Mouse (Mus musculus) adrenal gland, postnatal 14 days (tissue): ENCODE measurements around the gene Ampd1. TPM values are rescaled to one million over a fixed set of nuclear protein-coding genes. Genes with fewer than 3 reads are reported as not detected.

Experiments
- DNase-seq: peaks from one replicate; pipeline ENCODE4 v3.0.0; 2021; ENCODE audit warnings: mixed read lengths
- long read RNA-seq, 2 experiments: library from polyadenylated mRNA; stranded (forward); transcript quantifications; one replicate each; pipeline ENCODE4 v2.0.0; 2021
- total RNA-seq: library from RNA; stranded (reverse); gene quantifications from 2 replicates; pipeline ENCODE4 v1.2.3, GENCODE M21; 2021

Gene Ampd1
- total RNA-seq, result 0.56 TPM in 1 of 2 replicates, not detected in the other
- long read RNA-seq, experiment 1, result 0 reads
- long read RNA-seq, experiment 2, result 0 reads

DNA sequence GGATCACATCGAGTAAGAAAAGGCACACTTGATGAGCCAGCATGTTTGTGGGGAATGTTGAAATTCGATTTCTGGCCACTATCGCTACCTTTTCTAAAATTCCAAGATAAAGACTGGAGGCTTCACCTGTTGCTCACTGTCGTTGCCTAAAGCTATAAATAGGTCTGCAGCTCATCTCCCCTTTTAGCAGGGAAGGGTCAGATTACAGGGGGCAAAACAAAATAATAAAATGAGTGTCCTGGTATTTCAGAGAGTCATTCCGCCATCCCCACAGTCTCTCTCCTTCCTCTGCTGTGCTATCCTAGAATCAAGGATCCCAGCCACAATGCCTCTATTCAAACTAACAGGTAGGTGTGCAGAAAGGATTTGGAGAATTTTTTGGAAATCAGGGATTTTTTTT lies at the start of gene Ampd1:
TSS of gene Ampd1 (plus strand) at position 244 of the 400 bp plus-strand sequence.
- DNase-seq, result no peak

GRCm38 (mm10) chr3:103026174-103026573 lies 47.6 kb upstream of the Ampd1 start:
- no peak for DNase-seq

- DNase-seq, result no peak
These were observed 33.5 kb upstream of the Ampd1 start for GRCm38 (mm10) chr3:103040285-103040684.

DNA sequence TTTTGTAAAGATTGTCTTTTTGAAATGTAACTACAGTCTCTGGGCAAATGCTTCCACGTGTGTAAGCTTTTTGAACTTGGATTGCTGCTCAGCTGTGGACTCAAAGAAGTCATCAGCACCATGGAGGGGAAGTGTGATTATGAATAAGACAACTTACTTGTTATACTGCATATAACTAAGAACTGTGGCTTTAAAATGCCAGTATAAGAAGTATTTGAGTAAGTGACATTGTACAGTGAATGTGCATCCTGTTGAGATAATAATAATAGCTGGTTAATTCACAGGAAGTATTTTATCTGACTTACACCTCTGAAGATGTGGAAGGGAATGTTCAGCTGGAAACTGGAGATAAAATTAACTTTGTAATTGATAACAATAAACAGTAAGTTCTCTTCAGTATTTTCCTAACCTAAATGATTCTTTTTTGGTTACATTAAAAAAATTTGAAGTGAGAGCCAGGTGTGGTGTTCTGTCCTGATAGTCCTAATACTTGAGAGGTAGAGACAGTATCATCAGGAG lies 32.9 kb upstream of the Ampd1 start:
- DNase-seq, result no peak

DNA sequence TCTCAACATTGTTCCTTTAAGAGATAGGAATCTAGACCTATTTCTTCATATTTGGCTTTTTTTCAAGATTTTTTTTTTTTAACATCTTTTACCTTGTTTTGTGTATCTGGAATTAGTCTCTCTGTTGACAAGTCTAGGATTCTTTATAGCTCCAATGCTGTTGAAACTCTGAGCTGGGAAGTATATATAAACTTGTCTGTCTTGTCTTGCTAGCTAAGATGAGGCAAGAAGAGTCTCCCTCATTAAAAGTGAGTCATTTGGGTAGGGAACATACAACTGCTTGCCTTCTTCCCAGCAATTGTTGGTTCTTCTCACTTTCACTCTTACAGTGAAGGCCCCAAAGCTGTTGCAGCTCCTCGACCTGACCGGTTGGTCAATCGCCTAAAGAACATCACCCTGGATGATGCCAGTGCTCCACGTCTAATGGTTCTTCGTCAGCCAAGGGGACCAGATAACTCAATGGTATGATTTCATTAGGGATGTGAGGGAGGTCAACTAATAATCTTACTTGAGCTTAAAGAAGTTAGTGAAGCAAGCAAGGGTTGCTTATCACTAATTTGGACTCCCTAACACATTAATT lies 17.7 kb upstream of the Ampd1 start:
- DNase-seq, result no peak

- no peak for DNase-seq
These were observed 16.1 kb upstream of the Ampd1 start for GRCm38 (mm10) chr3:103057752-103058151.

- DNase-seq, result peak; percentile 99
These were observed 15.3 kb upstream of the Ampd1 start, which contains the start of gene Nras for GRCm38 (mm10) chr3:103058207-103059157. Gene Nras (plus strand): TSS chr3:103058285.

DNA sequence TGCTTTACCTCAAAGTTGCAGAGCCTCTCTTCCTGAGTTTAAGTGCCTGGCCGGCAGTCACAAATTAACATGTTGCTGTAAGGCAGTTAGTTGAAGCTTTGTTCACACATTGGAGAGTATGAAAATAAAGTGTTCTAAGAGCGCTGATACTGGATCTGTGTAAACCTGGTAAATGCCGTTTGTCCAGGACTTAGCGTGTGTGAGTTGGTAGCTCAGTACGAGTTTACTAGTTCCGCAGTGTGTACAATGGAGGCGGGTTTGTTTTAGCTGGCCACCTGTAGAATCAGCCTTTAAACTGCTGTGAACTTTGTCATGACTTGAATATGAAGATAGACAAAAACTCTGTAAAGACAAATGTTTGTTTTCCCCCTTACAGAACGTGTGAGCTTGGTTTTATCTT lies 6.9 kb upstream of the Ampd1 start:
- DNase-seq, result no peak

- no peak for DNase-seq
These were observed 4.8 kb upstream of the Ampd1 start for GRCm38 (mm10) chr3:103068971-103069370.

DNA sequence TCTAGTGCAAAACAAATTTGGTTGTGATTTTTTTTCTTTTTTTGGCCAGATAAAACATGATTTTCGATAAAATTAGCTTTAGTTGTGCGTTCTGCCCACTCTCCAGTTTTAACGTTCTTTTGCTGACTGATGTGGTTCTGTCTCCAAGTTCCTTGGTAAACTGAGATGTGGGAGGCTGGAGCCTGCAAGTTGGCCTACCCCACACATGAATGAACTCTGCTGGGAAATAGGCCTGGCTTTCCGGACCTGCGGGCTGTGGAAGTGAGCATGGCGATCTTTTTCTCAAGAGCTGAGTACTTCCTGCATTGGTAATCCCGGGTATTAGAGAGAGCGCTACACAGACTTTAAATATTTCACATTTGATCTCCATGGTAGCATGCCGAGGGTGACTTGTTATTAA lies 2.1 kb downstream of the Ampd1 start:
- no peak for DNase-seq

- no peak for DNase-seq
These were observed 2.7 kb downstream of the Ampd1 start for GRCm38 (mm10) chr3:103076476-103076875.

- DNase-seq, result no peak
These were observed 5.5 kb downstream of the Ampd1 start for GRCm38 (mm10) chr3:103079301-103079700.

- no peak for DNase-seq
These were observed 7.2 kb downstream of the Ampd1 start for GRCm38 (mm10) chr3:103081051-103081450.

DNA sequence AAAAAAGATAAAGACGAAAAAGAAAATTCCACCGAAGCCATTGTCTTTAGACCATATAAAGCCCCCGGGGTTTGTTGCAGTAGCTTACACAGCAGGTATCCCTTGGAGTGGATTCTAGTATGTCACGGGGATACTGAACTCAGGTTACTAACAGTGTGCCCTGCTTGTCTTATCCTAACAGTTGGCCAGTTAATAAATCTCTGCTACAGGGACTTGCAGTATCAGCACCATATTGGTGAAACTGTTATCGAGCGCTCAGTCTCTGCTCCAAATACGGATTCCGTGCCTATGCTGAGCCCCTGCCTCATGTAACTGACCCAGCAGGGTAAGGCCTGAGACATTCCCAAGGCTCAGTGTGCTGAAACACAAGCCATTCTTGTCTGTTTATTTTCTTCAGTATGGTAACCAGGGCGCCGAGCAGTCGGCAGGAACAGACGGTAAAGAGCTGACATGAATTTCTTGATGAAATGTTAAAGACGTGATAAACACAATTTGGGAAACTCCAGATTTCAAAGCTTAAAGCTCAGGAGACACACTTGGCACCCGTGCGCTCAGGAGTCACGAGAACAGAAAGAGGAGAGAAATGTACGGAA lies 8.1 kb downstream of the Ampd1 start:
- DNase-seq, result no peak

DNA sequence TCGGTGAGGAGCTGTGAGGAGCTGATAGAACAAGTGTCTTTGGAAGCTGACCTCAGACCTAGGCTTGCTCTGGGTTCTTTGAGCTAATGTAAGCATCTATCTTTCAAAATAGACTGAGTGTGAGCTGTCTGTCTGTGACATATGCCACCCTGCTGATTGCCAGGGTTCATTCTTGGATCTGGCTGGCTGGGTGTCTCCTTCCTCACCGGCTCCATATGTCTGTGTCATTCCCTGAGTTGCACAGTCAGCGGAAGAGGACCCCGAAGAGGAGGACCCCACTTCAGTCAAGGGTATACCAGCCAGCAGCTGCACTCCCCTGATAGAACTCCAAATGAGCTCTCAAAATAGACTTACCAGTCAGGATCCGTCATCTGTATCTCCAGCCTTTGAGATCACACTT lies 8.9 kb downstream of the Ampd1 start:
- DNase-seq, result no peak

DNA sequence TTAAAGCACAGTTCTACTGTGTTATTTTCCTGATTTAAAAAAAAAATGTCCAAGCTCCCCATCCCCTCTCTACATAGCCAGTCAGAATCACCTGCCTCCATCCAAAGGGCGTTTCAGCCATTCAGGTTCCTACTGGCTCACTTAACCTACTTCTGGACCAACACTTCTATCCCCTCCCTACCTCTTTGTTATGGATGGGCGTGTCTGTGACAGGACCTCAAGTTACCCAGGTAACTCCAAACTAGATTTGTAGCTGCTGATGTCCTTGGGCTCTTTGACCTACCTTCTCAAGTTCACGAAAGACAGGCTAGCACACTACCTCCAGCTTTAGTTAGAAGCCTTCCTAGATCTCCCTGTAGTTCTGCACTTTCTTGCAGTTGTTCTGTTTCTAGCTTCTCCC lies 12.2 kb downstream of the Ampd1 start:
- no peak for DNase-seq

GRCm38 (mm10) chr3:103091753-103092152 lies 17.9 kb downstream of the Ampd1 start:
- no peak for DNase-seq

DNA sequence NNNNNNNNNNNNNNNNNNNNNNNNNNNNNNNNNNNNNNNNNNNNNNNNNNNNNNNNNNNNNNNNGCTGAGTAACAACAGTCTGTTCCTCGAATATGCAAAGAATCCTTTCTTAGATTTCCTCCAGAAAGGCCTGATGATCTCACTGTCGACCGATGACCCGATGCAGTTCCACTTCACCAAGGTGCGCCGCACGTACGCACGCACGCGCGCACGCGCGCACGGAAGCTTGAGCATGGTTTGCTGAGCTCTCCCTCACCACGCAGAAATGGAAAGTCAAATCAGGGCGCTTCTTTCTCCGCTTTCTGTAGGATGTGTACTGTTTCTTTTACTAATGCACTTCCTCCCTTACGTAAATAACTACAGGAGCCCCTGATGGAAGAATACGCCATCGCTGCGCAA lies 24.8 kb downstream of the Ampd1 start:
- no peak for DNase-seq

DNA sequence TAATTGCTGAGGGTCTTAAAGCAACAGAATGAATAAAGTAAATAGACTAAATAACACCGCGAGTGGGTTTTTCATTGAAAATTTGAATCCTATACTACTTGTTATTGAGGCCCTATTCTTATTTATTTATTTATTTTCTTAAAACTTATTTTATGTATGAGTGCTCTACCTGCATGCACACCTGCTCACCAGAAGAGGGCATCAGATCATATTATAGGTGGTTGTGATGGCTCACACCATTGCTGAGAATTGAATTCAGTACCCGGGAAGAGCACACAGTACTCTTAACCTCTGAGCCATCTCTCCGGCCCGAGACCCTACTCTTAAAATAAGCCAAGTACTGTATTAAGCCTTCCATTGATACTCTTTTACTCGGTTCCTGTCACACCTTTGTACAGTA lies 25.9 kb downstream of the Ampd1 start:
- no peak for DNase-seq

DNA sequence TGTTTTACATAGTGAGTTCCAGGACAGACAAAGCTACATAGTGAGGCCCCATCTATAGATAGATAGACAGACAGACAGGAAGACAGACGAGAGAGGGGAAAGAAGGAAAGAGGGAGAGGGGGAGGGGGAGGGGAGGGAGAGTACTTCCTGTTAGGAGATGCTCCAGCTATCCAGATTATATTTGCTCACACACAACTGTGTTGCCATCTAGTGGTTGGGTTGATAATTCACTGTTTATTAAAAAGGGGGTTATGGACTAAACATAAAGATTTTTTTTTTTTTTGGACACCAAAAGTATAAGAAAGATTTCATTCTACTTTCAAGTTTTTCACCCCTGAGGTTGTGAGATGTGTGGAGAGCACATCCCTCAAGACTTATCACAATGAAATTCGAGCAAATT lies 26.9 kb downstream of the Ampd1 start:
- no peak for DNase-seq

GRCm38 (mm10) chr3:103101194-103101593 lies 27.4 kb downstream of the Ampd1 start:
- DNase-seq, result no peak

- DNase-seq, result peak; percentile 10
These were observed 28.1 kb downstream of the Ampd1 start for GRCm38 (mm10) chr3:103101909-103102308.
